Mouse (Mus musculus) T-helper 2 cell (primary cell): ENCODE measurements around the gene Tsn.

Experiments used
- in situ Hi-C: fragments of 300-600 bp; cut with MboI, MseI; formaldehyde crosslinking; loops from one replicate; pipeline ENCODE4 v1.15.1; 2025; ENCODE audit warnings: high pct_unique_total_duplicates

The Tsn gene

GRCm38 (mm10) chr1:118311622-118312326, at the start of gene Tsn:
Tsn (minus strand) TSS chr1:118311739.
- in situ Hi-C loops = loop anchor here (10.0 to 25.0 kb wide), 3 partner anchors 153 to 1501 kb away; partner anchors contain the start of gene Ralb

GRCm38 (mm10) chr1:118359071-118359761, 47.7 kb upstream of the Tsn start:
- in situ Hi-C loops = no loop called here

- in situ Hi-C loops = loop anchor here (25.0 kb wide), 1 partner anchor 412 kb away; no protein-coding TSS in a partner anchor
Measured at GRCm38 (mm10) chr1:118349922-118350321, 38.4 kb upstream of the Tsn start.

- in situ Hi-C loops = loop anchor here (25.0 kb wide), 1 partner anchor 418 kb away; no protein-coding TSS in a partner anchor
Measured at GRCm38 (mm10) chr1:118343649-118344435, 32.3 kb upstream of the Tsn start.

- in situ Hi-C loops = loop anchor here (25.0 kb wide), 1 partner anchor 424 kb away; no protein-coding TSS in a partner anchor
Measured at GRCm38 (mm10) chr1:118337921-118338320, 26.4 kb upstream of the Tsn start.

- in situ Hi-C loops = loop anchor here (25.0 kb wide), 1 partner anchor 426 kb away; no protein-coding TSS in a partner anchor
Measured at GRCm38 (mm10) chr1:118335847-118336246, 24.3 kb upstream of the Tsn start.

- in situ Hi-C loops = loop anchor here (25.0 kb wide), 1 partner anchor 427 kb away; no protein-coding TSS in a partner anchor
Measured at GRCm38 (mm10) chr1:118334749-118335713, 23.5 kb upstream of the Tsn start.

- in situ Hi-C loops = loop anchor here (5.0 to 25.0 kb wide), 3 partner anchors 66 to 1491 kb away; partner anchors contain the start of genes Clasp1 and Ralb
Measured at GRCm38 (mm10) chr1:118321661-118322201, 10.2 kb upstream of the Tsn start, which contains the start of gene Nifk. Nifk (plus strand) TSS chr1:118321839.

- in situ Hi-C loops = loop anchor here (5.0 to 25.0 kb wide), 3 partner anchors 67 to 1492 kb away; partner anchors contain the start of genes Clasp1 and Ralb
Measured at GRCm38 (mm10) chr1:118320696-118321095, 9.2 kb upstream of the Tsn start.

GRCm38 (mm10) chr1:118310780-118311621, 538 bp downstream of the Tsn start:
- in situ Hi-C loops = loop anchor here (10.0 to 25.0 kb wide), 3 partner anchors 154 to 1501 kb away; partner anchors contain the start of gene Ralb

- in situ Hi-C loops = no loop called here
Measured at GRCm38 (mm10) chr1:118297719-118298118, 13.8 kb downstream of the Tsn start.

- in situ Hi-C loops = no loop called here
Measured at GRCm38 (mm10) chr1:118296673-118297072, 14.9 kb downstream of the Tsn start.

GRCm38 (mm10) chr1:118294826-118295225, 16.7 kb downstream of the Tsn start:
- in situ Hi-C loops = no loop called here

GRCm38 (mm10) chr1:118294192-118294591, 17.3 kb downstream of the Tsn start:
- in situ Hi-C loops = no loop called here

- in situ Hi-C loops = no loop called here
Measured at GRCm38 (mm10) chr1:118292291-118292690, 19.2 kb downstream of the Tsn start.

GRCm38 (mm10) chr1:118275139-118275538, 36.4 kb downstream of the Tsn start:
- in situ Hi-C loops = no loop called here

GRCm38 (mm10) chr1:118251931-118252330, 59.6 kb downstream of the Tsn start:
- in situ Hi-C loops = no loop called here
